Mouse (Mus musculus): ENCODE measurements around the gene Kras. TPM values are rescaled to one million over a fixed set of nuclear protein-coding genes. Genes with fewer than 3 reads are reported as not detected.
A peak's percentile ranks its signal among the peaks of the same experiment; 100 is the strongest.

Gene Kras
- total RNA-seq (2018; cell fraction: chromatin; rRNA removed) = 10 to 100 TPM; 12.7 to 85.6 (median 44.3) TPM
- 10 to 100 TPM; 21.0 to 48.1 (median 32.3) TPM for total RNA-seq (2018; cell fraction: cytosol; rRNA removed)
- 10 to 100 TPM; 16.9 to 76.7 (median 43.1) TPM for total RNA-seq (2018; cell fraction: nucleus; rRNA removed)
- 23.9 to 41.6 TPM (median 40.7 TPM) in 3 replicates for polyA plus RNA-seq (2018)

- H3K4me3 ChIP-seq (ENCODE audit: inconsistent target) = peak within 1 kb of the TSS; percentile 75
- H3K27ac ChIP-seq = peak within 1 kb of the TSS; percentile 43
- H3K36me3 ChIP-seq (ENCODE audit: inconsistent target) = no peaks in the 10 kb centered on the region
- peaks cover 42% of the 10 kb centered on the region for H3K79me2 ChIP-seq (ENCODE audit: inconsistent target)
- 1% methylated on average over 72 of the region's 83 CpGs for WGBS (ENCODE audit: missing documents)
These were observed at the start of gene Kras for GRCm38 (mm10) chr6:145250185-145250791. Gene Kras (minus strand): TSS chr6:145250239.

- no peak overlapping the region for H3K27ac ChIP-seq
- H3K4me3 ChIP-seq (ENCODE audit: inconsistent target) = no peak overlapping the region
- WGBS (ENCODE audit: missing documents) = 71% methylated on average over 7 of the region's 7 CpGs
- H3K36me3 ChIP-seq (ENCODE audit: inconsistent target) = no peaks in the 10 kb centered on the region
- no peaks in the 10 kb centered on the region for H3K79me2 ChIP-seq (ENCODE audit: inconsistent target)
These were observed 47.6 kb upstream of the Kras start for GRCm38 (mm10) chr6:145297626-145298025.

GRCm38 (mm10) chr6:145296979-145297378 is 46.9 kb upstream of the Kras start:
- Histone ChIP-seq H3K4me3 (ENCODE audit: inconsistent target) (no peak overlapping the region), H3K36me3 (ENCODE audit: inconsistent target) (no peaks in the 10 kb centered on the region), H3K79me2 (ENCODE audit: inconsistent target) (no peaks in the 10 kb centered on the region), H3K27ac (no peak overlapping the region)
- 93% methylated on average over 7 of the region's 7 CpGs for WGBS (ENCODE audit: missing documents)

GRCm38 (mm10) chr6:145295171-145295570 is 45.1 kb upstream of the Kras start:
- Histone ChIP-seq H3K36me3 (ENCODE audit: inconsistent target) (no peaks in the 10 kb centered on the region), H3K27ac (no peak overlapping the region), H3K4me3 (ENCODE audit: inconsistent target) (no peak overlapping the region), H3K79me2 (ENCODE audit: inconsistent target) (no peaks in the 10 kb centered on the region)
- WGBS (ENCODE audit: missing documents) = 89% methylated on average over 11 of the region's 11 CpGs

GRCm38 (mm10) chr6:145293156-145293555 is 43.1 kb upstream of the Kras start:
- Histone ChIP-seq H3K36me3 (ENCODE audit: inconsistent target) (no peaks in the 10 kb centered on the region), H3K79me2 (ENCODE audit: inconsistent target) (no peaks in the 10 kb centered on the region), H3K4me3 (ENCODE audit: inconsistent target) (no peak overlapping the region), H3K27ac (no peak overlapping the region)
- 93% methylated on average over 6 of the region's 6 CpGs for WGBS (ENCODE audit: missing documents)

- Histone ChIP-seq H3K79me2 (ENCODE audit: inconsistent target) (no peaks in the 10 kb centered on the region), H3K4me3 (ENCODE audit: inconsistent target) (peak overlapping the region; percentile 15; the same call in 1 of the 2 replicates), H3K36me3 (ENCODE audit: inconsistent target) (no peaks in the 10 kb centered on the region), H3K27ac (0 out of 2 replicates have a peak overlapping the region, but pooled peaks have one; percentile 15)
- WGBS (ENCODE audit: missing documents) = 28% methylated on average over 13 of the region's 13 CpGs
These were observed 41.6 kb upstream of the Kras start for GRCm38 (mm10) chr6:145291383-145292289.

- Histone ChIP-seq H3K4me3 (ENCODE audit: inconsistent target) (no peak overlapping the region), H3K27ac (no peak overlapping the region), H3K36me3 (ENCODE audit: inconsistent target) (no peaks in the 10 kb centered on the region), H3K79me2 (ENCODE audit: inconsistent target) (no peaks in the 10 kb centered on the region)
- WGBS (ENCODE audit: missing documents) = 88% methylated on average over 4 of the region's 4 CpGs
These were observed 35.6 kb upstream of the Kras start for GRCm38 (mm10) chr6:145285656-145286055.

GRCm38 (mm10) chr6:145284286-145284685 is 34.2 kb upstream of the Kras start:
- no peaks in the 10 kb centered on the region for H3K36me3 ChIP-seq (ENCODE audit: inconsistent target)
- no peak overlapping the region for H3K4me3 ChIP-seq (ENCODE audit: inconsistent target)
- H3K79me2 ChIP-seq (ENCODE audit: inconsistent target) = no peaks in the 10 kb centered on the region
- WGBS (ENCODE audit: missing documents) = 98% methylated on average over 8 of the region's 8 CpGs
- H3K27ac ChIP-seq = no peak overlapping the region

GRCm38 (mm10) chr6:145277138-145277763 is 27.2 kb upstream of the Kras start:
- peak overlapping the region; percentile 83 for H3K27ac ChIP-seq
- 37% methylated on average over 9 of the region's 9 CpGs for WGBS (ENCODE audit: missing documents)
- H3K4me3 ChIP-seq (ENCODE audit: inconsistent target) = no peak overlapping the region

GRCm38 (mm10) chr6:145276265-145276780 is 26.3 kb upstream of the Kras start:
- Histone ChIP-seq H3K4me3 (ENCODE audit: inconsistent target) (no peak overlapping the region; the same call in 1 of the 2 replicates), H3K27ac (peak overlapping the region; percentile 83), H3K36me3 (ENCODE audit: inconsistent target) (no peaks in the 10 kb centered on the region), H3K79me2 (ENCODE audit: inconsistent target) (no peaks in the 10 kb centered on the region)
- WGBS (ENCODE audit: missing documents) = under 1% methylated on average over 17 of the region's 17 CpGs

More at GRCm38 (mm10) chr6:145277138-145277763, 27.2 kb upstream of the Kras start:
- Histone ChIP-seq H3K36me3 (ENCODE audit: inconsistent target) (no peaks in the 10 kb centered on the region), H3K79me2 (ENCODE audit: inconsistent target) (no peaks in the 10 kb centered on the region)

GRCm38 (mm10) chr6:145275586-145276219 is 25.7 kb upstream of the Kras start:
- WGBS (ENCODE audit: missing documents) = 57% methylated on average over 6 of the region's 6 CpGs
- Histone ChIP-seq H3K36me3 (ENCODE audit: inconsistent target) (no peaks in the 10 kb centered on the region), H3K27ac (peak overlapping the region; percentile 83), H3K79me2 (ENCODE audit: inconsistent target) (no peaks in the 10 kb centered on the region), H3K4me3 (ENCODE audit: inconsistent target) (no peak overlapping the region)

- Histone ChIP-seq H3K27ac (peak overlapping the region; percentile 10; the same call in 1 of the 2 replicates), H3K4me3 (ENCODE audit: inconsistent target) (no peak overlapping the region), H3K79me2 (ENCODE audit: inconsistent target) (no peaks in the 10 kb centered on the region), H3K36me3 (ENCODE audit: inconsistent target) (no peaks in the 10 kb centered on the region)
- WGBS (ENCODE audit: missing documents) = 22% methylated on average over 12 of the region's 12 CpGs
These were observed 24.1 kb upstream of the Kras start for GRCm38 (mm10) chr6:145273971-145274620.

GRCm38 (mm10) chr6:145272142-145272937 is 22.3 kb upstream of the Kras start:
- Histone ChIP-seq H3K4me3 (ENCODE audit: inconsistent target) (no peak overlapping the region), H3K79me2 (ENCODE audit: inconsistent target) (no peaks in the 10 kb centered on the region), H3K27ac (no peak overlapping the region), H3K36me3 (ENCODE audit: inconsistent target) (no peaks in the 10 kb centered on the region)
- WGBS (ENCODE audit: missing documents) = 92% methylated on average over 10 of the region's 10 CpGs
